Mouse (Mus musculus) testis, postnatal 14 days (tissue): ENCODE measurements around the gene Med17.
"Not testable (repeated sequence)": the region's sequence is repeated elsewhere in the genome, so short reads cannot be mapped to it uniquely, and the experiment has no call there.

Experiments used
- DNase-seq: peaks from one replicate; pipeline ENCODE4 v3.0.0; 2021; ENCODE audit warnings: low spot score

Med17 gene

DNA sequence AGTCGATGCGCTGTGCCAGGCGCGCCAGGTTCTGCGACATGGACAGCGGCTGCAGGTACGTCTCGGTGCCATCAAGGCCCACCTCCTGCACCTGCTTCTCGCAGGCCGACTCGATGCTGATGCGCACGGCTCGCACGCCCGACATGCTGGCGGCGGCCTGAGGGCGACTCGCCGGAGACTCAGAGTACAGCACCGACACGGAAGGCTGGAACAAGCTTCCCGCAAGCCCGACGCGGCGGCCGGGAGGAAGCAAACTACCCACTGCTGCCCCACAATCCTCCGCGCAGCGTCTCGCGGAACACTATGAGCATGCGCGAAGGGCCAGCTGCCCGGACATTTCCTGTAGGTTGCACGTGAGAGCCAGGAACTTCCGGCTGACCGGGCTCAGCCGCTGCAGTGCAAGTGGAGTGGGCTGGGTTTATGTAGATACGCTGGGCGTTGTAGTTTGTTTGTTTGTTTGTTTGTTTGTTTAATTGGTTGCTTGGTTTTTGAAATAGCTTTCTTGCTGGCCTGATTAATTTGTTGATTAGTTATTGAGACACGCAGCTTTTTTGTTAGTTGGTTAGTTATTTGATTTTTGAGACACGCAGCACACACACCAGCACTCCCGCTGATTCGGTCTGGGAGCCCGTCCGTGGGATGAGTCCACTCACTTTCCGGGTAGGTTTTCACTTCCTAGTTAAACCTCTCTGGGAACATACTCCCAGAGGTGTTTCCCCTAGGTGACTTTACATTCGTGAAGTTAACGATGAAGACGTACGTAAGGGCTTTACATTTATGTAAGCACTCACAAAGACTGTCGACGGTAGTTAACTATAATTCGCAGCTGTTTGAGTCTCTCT, at the start of gene Med17:
Gene Med17, minus strand, starts transcription at position 283 of the 842 bp plus-strand sequence.
- DNase-seq = peak; percentile 93

DNA sequence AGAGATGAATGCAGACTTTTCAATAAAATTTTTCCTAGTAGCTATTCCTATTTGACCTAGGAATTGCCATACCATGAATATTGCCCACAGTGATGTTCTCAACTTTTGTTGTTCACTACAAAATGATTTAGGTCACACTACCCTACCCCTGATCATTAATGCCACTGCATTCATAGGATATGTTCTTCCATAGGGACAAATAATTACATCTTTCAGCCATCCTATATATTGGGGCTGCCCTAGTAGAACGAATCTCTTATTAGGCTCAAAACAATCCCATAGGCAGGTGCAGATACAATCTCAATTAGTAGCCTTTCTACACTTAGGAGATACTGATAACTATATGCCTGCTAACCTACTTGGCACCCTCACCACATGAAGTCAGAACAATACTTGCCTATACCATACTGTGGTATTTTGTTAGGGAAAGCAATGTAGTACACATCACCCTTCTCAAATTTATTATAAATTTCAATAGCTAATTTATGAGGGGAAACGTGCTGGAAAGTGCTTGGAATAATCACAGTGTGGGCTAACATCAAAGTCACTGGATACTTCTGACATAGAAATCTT, 38.5 kb upstream of the Med17 start:
- DNase-seq = no peak

DNA sequence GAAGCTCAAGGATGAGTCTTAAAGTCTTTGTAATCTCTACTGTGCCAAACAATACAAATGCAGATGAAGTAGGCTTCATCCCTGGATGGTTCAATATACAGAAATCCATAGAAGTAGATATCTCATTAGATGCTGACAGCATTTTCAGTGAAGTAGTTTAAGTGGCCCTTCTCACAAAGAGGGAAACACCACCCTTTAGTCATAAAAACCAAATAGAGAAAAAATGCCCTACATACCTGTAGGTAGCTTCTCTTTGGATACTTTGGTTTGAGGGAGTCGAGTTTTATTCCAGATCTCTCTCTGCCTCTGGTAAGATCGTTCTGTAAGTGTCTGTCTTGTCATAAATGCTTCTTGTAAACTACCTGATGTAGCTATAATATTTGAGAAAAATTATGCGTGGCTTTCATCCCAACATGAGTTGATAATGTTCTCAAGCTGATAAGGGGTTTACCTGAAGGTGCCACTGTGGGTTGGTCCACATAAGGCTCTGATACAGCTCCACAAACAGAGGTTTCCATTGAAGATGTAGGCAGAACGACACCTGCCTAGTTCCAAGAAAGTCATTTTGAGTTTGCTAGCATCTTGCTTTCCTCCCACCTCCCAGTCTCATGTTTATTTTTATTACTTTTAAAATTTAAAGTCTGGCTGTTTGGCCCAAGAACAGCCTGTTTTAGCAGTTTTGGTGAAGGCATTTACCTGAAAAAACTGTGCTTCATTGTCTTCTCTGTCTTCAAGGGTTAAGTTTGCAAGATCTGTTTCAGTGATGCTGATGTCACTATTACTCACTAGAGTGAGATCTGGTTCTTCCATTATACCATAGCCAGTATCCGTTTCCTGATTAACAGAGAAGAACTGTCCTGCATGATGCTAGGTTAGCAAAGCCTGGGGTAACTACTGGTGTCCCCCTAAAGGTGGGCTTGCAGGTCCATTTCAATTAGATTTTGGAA, 37.8 kb upstream of the Med17 start:
- DNase-seq = no peak

DNA sequence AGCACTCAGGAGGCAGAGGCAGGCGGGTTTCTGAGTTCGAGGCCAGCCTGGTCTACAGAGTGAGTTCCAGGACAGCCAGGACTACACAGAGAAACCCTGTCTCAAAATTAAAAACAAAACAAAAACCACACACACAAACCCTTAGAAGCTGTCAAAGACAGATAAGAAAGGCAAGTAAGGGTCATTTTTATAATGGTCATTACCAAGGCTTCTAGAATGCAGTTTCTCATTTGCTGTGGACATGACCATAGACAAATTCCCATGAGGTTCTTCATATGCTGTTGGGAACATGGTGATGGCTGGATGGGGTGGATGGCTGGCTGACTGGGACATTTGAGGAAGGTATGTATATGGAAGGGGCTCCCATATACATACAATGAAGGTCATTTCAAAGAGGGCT, 36.6 kb upstream of the Med17 start:
- DNase-seq = not testable (repeated sequence)

DNA sequence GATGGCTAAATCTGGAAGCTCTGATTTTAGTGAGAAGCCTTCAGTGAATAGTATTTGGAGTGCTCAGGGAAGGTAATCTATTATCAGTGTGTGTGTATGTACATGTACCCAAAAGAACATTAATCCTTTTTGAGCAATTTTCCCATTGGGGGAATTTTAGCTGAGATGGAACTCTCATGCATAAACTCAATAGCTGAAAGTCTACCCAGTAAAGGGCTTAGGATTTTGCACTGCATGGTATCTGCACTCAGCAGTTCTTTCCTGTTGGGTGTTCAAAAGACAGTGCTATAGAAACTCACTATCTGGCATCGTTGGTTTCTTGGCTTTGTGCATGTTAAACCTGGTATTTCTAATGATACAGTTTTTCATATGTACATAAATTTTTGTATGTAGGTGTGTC, 34.9 kb upstream of the Med17 start:
- DNase-seq = no peak

DNA sequence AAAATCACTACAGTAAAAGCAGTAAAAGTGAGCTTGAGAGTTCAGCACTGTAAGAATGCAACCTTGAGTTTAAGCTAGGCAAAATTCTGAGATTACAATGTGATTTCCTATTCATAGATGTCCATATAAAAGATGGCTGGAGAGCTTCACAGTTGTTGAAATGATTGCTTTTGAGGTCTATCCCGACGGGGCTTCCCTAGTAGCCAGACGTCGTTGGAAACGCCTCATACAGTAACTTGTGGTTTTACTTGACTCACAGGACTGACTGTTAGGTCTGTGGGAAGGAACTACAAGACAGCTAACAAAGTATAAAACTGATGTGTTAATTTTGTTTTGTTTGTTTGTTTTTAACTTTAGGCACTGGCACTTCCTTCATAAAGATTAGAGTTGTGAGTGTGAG, 33.9 kb upstream of the Med17 start:
- no peak for DNase-seq

DNA sequence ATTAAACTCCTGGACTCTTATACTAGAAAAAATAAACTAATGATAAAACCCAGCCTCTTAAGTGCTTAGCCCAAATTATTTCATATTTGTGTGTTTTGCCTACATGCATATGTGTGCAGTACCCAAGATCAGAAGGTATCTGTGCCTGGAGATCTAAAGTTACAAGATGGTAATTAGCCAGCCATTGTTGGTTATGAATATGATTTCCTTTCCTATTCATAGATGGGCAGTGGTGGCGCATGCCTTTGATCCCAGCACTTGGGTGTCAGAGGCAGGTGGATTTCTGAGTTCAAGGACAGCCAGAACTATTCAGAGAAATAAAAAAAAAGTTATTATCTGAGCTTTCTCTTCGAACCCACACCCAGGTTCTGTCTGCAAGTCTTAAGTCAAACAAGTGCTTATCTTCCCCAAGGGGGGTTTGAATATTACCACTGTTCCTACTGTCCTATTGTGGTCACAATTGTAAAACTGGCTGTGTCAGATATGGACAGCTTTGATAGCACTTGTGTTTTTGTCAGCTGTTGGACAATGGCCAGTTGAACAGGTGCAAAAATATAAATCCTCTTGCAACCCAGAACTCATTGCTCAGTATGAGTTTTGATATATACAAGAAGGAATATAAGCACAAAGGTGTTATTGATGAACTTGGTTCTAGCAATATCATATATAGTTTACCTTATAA, 32.5 kb upstream of the Med17 start:
- DNase-seq = no peak

DNA sequence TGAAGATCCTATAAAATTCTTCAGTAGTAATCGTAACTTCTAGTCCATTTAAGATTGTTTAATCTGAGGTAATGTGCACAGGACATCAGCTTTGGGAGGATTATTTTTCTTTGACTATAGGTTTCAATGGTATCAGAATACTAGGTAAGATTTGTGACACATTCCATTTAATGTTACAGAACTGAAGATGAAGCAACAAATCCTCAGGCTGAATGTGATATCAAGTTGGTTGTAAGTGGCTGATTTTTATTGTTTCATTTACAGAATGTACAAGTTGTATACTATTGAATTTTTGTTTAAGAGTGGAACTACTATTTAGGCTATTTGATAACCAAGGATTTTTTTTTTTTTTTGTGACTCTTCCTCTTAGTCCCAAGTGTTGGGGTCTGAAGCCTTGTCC, 30.4 kb upstream of the Med17 start:
- no peak for DNase-seq

DNA sequence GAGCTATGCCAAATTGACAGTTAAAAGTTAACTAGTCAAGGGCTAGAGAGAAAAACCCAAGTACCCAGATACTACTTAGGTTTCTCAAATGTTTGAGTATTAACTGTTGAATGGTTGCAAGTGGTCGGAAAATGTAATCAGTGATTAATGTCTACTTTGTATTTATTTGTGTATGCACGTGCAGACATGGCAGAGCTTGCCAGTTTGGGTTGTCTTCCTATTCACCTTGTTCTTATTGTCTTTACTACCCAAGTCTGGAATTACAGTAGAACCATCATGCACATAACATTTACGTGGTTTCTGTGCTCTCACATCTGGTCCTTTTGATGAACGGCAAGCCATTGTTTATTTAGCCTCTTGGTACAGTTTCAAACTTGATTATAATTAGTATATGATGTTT, 29.7 kb upstream of the Med17 start:
- no peak for DNase-seq

DNA sequence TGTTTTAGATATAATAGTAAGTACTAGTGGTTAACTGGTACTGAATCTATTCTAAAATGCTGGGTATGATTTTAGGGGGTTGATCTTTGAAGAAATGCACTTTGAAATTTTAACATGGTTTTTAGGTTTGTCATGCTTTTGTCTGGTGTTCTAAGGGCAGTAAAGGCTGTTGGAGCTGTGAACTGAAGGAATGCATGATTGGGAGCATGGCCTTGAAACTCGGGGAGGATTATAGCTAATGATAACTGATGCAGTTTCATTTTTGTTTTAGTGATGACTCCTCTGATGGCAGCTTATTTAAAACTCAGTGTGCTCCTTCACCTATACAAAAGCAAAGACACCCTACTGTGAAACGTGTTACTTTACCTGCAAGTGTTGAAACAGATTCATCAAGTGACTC, 28.5 kb upstream of the Med17 start:
- no peak for DNase-seq

DNA sequence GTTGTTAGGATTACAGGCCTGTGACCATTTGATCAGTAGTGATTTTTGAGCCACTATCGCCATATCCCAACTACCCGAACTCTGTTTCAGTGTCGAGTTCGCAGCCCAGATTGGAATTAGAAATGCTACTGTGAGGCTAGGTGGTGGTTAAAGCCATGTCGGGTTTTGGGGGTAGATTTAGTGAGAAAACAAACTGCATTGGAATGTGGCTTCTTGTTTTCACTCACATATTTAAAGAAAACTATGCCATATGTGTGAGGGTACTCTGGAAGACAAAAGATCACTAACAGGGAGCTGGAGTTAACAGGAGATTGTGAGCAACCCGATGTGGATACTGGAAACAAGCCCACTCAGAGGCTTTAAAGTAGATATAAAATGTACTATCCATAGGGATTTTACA, 27.5 kb upstream of the Med17 start:
- no peak for DNase-seq

DNA sequence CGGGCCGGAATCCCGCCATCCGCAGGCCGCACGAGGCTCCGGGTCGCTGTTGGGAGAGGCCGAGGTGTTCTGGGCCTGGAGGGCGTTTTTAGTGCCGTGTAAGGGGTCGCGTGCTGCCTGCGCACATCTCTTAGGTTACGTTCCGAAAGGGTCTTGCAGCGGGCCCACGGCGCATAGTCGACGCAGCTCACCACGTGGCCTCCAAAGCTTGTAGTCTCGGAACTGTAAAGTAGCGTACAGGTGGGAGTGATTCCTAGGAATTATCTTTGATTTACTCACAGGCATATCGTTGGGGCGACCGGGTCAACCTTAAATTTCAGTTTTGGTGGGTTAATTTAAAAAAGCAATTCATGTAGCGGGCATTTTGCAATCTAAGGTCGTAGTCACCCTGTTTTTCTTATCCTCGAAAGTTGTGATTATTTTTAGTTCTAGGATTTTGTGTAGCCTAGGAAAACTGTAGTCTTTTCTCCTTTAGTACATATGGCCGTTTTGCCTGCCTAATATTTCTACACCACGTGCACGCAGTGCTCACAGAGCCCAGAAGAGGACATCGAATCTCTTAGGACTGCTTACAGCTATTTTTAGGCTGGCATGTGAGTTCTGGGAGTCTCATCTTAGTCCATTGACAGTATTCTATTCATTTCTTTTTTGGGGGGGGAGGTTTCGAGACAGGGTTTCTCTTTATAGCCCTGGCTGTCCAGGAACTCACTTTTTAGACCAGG, 26.8 kb upstream of the Med17 start, which contains the start of gene 4931406C07Rik:
Gene 4931406C07Rik, minus strand, starts transcription at position 51 of the 722 bp plus-strand sequence.
- DNase-seq = no peak

DNA sequence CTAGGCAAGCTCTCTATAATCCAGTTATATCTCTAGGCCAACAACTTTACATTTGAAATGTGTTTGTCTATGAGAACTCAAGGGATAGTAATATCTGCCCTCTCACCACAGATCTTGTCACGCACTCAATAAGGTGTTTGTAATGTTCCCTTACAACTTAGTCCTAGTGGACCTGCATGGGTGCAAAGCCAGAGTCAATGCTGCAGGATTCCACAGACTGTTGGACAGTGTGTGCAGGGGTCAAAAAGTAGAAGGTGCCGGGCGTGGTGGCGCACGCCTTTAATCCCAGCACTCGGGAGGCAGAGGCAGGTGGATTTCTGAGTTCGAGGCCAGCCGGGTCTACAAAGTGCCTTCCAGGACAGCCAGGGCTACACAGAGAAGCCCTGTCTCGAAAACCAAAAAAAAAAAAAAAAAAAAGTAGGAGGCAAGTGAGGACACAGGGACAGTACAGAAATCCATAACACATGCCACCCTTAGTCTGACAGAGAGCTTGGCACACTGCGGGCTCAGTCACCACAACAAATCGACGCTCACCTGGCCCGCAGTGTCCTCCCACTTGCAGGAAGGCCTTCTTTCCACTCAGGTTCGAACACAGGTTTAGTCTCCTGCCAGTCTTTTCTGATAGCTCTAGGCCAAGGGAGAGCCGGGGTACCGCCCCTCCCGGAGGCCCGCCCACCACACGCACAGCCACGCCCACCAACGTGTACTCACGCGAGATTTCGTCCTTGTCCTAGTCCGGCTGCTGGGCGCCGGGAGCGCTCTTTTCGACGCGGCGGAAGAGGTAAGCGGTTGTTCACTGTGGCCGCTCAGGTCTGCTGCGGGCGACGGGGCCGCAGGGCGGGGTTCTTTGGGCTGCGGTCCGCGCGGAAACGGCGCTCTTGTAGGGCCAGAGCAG, 26.0 kb upstream of the Med17 start, which contains the start of gene Taf1d:
Gene Taf1d, plus strand, starts transcription at position 712 of the 895 bp plus-strand sequence.
- DNase-seq = peak; percentile 97

DNA sequence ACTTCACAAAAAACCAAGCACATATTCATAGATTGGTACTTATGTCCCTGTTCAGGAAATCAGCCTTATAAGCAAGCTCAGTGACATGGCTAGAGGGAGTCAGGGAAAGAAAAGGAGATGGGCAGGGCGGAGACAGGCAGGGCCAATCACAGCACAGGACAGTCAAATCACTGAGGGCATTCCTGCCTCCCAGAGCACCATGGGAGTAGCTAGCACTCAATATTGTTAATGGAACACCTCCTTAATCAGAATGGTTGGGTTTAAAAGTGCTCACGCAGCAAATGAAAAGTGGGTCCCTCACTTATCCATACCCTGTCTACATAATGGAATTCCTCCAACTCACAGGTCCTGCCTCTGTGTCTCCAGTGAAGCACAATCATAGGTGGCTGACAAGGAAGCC, 23.1 kb upstream of the Med17 start:
- no peak for DNase-seq

DNA sequence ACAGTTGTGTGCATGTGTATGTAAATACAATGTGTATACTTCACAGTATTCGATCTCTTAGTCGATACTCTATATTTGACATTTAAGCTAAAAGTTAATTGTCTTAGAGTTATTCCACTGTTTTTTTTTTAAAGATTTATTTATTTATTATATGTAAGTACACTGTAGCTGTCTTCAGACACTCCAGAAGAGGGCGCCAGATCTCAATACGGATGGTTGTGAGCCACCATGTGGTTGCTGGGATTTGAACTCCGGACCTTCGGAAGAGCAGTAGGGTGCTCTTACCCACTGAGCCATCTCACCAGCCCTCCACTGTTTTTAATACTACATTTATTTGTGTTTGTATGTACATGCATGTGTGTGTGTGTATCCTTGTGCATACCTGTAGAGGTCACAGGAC, 22.3 kb upstream of the Med17 start:
- DNase-seq = not testable (repeated sequence)

DNA sequence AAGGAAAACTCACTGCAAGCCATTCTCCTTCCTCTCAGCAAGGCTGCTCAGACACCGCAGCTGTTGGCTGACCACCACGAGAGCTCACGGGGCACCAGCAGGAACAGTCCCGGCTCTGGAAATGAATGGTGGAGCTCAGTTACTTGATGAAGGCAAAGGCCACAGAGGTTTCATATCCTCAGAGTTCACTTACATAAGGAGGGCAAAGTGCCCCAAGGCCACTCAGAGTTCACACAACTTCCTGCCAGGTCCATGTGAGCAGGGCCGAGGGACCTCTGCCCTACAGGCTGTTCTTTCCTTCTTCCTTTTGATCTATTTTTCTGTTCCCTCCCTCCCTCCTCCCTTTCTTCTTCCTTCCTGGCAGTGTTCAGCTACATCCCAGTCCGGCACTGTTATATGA, 21.7 kb upstream of the Med17 start:
- DNase-seq = peak; percentile 51

DNA sequence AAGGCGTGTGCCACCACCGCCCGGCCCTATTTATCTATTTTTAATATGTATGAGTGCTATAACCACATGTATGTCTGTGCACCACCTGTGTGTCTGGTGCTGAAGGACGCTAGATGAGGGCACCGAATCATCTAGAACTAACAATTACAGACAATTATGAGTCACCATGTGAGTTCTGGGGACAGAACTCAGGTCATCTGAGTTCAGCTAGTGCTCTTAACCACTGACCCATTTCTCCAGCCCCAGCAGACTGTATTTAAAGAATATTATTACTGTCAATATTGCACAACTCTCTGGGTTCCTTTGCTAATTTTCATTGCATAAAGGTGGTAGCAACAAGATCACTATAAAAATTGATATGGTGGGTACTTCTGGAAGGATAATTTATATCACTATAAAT, 20.3 kb upstream of the Med17 start:
- no peak for DNase-seq

DNA sequence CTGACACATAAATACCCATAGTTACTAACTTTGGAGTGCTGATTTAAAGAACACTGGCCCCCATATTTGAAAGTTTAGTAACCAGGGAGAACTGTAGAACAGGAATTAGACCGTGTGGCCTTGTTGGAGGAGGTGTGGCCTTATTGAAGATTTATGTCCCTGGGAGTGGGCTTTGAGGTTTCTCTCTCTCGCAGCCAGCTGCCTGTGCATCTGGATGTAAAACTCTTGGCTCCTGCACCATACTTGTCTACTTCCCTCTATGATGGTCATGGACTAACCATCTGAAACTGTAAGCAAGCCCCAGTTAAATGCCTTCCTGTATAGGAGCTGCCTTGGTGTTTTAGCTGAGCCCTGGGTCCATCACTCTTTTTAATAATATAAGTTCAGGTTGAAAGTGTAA, 18.7 kb upstream of the Med17 start:
- no peak for DNase-seq

DNA sequence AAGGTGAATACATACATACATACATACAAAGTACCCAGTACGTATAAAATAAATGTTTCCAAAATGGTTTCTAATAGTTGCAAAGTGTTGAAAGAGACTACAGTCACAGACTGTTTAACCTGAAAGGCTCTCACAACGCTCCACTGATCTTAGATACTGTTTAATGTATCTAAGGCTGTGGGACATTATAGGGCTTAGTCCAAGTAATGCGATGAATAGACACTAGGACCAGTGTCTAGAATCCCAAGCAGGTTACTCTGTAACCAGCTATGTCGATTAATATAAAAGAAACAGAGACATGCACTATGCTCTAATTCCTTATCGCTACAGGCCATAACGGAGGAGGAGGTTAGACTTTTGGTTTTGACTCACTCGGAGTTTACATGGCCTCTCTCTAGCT, 17.4 kb upstream of the Med17 start:
- no peak for DNase-seq

DNA sequence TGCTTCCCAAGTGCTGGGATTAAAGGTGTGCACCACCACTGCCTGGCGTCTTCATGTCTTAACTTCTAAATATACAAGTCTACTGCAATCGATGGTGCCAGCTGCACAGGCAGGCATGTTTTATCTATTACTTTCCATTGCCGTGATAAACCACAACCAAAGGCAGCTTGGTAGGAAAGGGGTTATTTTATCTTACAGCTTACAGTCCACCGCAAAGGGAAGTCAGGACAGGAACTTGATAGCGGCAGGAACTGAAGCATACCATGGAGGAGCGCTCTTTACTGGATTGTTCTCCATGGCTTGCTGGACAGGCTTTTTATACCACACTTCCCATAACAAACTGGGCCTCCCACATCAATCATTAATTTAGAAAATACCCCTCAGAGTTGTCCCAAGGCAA, 9.5 kb upstream of the Med17 start:
- DNase-seq = no peak
